Mouse (Mus musculus) regulatory T cell (primary cell): Measurements from ENCODE around the gene Taf5.

Experiments used
- in situ Hi-C: fragments of 300-600 bp; cut with MboI, MseI; formaldehyde crosslinking; loops from one replicate; pipeline ENCODE4 v1.15.1; 2025; ENCODE audit warnings: high pct_unique_total_duplicates

Gene Taf5

DNA sequence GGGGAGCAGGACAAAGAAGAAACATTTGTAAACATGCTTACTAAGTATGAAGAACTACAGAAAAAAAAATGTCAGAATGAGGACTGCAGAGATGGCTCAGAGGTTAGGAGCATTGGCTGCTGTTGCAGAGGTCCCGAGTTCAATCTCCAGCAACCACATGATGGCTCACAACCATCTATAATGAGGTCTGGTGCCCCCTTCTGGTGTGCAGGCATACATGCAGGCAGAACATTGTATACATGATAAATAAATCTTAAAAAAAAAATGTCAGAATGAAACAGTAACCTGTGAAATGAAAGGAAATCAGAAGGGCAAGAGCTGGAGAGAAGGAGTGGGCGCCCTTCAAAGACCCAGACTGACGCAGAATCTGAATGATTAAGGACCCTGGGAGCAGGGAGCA is 1.7 kb upstream of the Taf5 start:
- in situ Hi-C loops: no loop called here

DNA sequence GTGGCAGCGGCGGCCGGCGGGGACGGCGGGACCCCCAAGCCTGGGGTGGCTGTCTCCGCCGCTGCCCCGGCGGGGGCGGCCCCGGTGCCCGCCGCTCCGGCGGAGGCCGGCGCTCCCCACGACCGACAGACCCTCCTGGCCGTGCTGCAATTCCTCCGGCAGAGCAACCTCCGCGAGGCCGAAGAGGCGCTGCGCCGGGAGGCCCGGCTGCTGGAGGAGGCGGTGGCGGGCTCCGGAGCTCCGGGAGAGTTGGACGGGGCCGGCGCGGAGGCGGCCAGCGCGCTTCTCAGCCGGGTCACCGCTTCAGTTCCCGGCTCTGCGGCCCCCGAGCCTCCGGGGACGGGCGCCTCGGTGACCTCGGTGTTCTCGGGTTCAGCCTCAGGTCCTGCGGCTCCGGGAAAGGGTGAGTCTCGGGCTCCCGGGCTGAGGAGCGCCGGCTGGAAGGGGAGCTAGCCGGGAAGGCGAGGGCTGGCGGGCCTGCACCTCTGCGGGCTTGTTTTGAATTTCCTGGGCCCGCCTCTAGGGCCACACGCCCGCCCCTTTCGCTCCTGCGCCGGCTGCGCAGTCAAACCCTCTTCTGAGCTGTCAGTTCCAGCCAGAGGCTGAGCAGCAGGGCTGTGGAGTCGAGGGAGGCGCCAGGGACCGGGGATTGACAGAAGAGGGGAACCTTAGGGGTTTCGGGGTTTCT is 522 bp downstream of the Taf5 start:
- in situ Hi-C loops: no loop called here

DNA sequence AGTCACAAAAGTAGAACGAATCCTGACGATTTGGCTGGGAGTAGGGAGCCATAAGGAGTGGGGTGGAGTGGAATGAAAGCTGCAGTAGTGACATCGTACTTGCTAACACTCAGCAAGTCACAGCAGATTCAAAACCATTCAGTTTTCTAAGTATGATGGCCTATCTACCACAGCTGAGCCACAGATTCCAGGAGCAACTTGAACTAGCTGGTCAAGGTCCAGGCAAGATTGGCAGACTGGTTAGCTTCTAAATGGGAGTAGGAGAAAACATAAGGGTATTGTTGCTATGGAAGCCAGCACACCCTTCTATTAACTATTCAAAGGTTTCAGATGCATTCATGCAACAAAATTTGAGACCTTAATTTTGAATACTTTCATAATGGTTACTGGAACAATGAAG is 20.7 kb downstream of the Taf5 start:
- in situ Hi-C loops: no loop called here

DNA sequence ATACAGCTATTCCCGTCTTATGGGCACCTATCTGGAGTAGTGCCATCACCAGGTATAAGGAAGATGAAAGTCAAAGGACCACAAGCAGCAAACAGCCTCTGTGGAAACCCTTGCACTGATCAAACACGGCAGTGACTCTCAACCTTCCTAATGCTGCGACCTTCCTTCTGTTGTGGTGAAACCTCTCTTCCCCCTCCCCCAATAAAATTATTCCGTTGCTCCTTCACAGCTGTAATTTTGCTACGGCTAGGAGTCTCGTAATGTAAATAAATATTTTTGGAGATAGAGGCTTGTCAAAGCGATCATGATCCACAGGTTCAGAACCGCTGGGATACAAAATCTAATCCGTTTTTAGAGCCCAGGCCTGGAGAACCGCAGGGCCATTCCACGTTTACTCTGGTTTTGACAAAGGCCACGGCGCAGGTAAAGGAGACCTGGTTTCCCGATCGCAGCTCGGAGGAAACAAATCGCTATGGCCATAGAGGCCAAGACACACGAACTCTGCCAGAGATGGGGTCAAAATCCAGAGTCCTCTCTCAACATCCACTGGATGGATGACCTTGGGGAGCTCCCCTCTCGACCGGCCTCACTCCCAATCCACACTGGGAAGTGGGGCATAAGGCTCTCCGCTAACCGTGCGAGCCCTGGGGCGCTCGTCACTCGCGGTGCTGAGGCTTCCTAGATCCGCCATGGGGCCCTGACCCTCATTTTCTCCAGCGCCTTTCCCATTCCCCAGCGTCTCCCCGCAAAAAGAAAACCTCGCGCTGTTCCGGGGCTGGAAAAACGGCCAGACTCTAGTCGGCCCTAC is 22.4 kb downstream of the Taf5 start:
- in situ Hi-C loops: no loop called here

DNA sequence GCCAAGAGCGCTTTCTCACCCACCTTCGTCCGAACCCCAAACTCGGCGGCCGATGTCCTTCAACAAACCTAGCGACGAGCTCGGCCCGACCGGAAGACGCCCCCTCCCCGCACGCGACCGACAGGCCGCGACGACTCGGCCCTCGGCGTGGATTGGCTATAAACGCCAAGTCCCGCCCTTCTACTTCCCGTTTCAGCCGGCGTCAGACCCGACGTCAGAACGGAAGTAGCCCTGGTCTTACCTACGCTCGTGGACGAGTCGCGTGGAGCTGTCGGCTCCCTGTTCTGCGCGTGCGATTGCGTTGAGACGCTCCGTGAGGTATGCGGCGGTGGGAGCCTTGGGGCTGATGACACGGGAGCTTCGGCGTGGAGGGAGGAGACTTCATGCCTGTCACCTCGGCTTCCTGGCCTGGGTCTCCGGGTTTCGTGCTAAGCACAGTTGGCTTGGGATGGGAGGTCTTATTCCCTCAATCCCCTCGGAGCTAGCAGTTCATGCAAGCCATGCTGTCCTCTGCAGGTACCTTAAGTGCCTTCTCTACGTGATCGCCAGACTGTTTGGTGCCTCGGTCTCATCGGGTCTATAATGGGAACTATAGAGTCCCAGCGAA is 23.1 kb downstream of the Taf5 start, which contains the start of the genes Usmg5 and Pdcd11:
Usmg5 (minus strand) TSS at position 98 of the 607 bp plus-strand sequence.
Pdcd11 (plus strand) TSS at position 219 of the 607 bp plus-strand sequence.
- in situ Hi-C loops: no loop called here

DNA sequence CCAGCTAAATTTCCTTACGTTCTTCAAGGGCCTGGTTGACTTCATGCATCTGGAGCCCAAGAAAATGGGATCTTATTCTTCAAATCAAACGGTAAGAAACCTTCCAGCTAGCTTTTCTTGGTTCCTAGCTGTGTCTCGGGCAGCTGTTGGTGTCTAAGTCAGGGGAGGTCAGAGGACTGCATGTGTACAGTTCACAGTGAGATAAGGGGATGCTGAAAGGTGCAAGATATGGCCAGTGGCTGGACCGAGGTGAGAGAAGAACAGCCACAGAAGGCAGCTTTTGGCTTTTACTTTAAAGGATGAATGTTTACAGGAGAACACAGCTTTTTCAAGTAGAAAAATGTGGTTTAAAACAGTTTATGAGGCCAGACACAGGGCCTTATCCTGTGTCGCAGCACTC is 33.5 kb downstream of the Taf5 start:
- in situ Hi-C loops: no loop called here

DNA sequence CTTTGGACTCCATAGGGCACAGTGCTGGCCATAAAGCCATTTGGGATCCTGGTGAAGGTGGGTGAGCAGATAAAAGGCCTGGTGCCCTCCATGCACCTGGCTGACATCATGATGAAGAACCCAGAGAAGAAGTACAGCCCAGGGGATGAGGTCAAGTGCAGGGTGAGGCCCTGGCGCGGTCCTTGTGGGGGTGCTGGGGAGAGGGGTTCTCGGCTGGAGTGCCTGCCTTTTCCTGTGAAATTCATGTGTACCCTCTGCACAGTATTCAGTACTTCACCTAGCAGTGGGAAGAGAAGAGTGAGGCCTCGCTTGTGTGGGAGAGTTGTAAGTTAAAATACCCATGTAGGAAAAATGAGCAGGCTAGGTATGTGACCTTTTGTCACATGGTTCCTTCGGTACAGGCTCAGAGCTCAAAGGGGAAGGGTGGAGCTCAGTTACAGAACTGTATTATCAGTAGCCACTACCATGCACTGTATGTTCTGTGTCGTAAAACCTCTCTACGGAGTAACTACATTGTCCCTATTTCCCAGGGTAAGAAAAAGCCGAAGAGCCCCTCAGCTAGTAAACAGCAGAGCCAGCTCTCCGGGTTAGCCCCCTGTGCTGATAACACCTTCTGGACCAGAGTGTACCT is 37.2 kb downstream of the Taf5 start:
- in situ Hi-C loops: no loop called here

DNA sequence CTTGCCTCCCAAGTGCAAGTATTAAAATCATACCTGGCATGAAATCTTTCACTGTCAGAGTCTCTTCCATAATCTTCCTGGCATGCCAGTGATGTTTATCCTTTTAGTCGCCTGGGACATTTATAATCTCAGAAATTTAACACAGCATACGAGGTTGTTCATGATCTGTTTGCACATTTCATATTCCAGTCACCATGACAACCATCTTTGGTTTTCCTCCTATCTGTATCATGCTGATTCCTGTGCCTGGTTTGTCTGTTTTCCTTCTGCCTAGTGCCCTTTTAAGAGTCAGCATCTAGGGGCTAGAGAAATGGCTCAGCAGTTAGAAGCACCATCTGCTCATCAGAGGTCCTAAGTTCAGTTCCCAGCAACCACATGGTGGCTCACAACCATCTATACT is 51.1 kb downstream of the Taf5 start:
- in situ Hi-C loops: no loop called here

DNA sequence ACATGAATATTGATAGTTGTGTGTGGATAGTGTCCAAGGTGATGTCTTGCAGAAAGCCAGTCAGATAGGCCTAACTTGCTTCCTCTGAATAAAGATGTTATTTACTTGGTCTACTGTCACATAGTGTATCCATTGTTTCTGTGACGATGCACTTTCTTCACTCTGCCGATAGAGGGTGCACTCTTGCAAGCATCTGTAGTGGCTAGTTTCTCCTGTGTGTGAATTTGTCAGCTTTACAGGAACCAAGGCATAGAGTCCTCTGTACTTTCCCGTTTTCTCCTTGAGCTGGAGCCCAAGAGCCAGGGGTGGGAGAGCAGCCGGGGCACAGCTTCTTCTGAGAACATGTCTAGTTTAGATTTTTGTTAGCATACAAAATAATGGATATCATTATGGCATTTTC is 53.5 kb downstream of the Taf5 start:
- in situ Hi-C loops: loop anchor here (5.0 kb wide), 1 partner anchor 46 kb away; no protein-coding TSS in a partner anchor

DNA sequence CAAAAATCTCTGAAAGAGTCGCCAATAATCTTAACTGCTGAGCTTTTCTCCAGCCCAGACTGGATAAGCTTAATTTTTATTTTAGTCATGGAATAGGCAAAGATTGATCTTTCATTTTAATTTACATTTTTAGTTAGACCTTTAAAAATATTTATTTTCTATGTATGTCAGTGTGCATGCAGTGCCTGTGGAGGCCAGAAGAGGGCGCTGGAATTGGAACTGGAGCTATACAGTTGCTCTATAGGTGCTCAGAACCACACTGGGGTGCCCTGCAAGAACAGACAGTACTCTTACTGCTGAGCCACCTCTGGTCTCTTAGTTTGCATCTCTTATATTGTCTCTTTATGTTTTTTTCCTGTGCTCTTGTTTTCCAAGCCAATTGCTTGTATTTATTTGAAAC is 55.3 kb downstream of the Taf5 start:
- in situ Hi-C loops: loop anchor here (5.0 kb wide), 1 partner anchor 44 kb away; no protein-coding TSS in a partner anchor

DNA sequence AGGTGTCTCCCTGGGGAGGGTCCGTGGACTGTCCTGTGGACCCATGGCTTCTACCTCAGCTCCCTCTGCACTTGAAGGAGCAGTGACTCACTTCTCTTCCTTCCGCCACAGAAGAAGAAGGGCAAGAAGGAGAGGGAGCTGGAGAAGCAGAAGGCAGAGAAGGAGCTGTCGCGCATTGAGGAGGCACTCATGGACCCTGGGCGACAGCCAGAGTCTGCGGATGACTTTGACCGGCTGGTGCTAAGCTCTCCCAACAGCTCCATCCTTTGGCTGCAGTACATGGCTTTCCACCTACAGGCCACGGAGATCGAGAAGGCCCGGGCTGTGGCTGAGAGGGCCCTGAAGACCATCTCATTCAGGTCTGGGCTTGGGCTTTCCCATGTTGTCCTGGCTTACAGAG is 60.6 kb downstream of the Taf5 start:
- in situ Hi-C loops: no loop called here

DNA sequence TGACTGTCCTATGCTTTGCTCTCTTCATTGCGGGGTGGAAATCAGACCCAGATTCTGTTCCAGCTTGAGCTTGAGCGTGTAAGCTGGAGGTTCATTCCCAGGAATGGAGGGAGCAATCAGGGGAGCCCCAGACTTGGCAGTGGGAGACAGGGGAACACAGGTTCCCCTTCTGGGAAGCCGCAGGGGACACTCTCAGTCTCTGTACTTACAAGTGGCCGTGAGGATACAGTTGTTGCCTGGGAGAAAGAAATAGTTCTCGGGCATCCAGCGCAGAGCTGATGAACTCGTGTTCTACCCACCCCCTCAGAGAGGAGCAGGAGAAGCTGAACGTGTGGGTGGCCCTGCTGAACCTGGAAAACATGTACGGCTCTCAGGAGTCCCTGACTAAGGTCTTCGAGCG is 61.3 kb downstream of the Taf5 start:
- in situ Hi-C loops: no loop called here

DNA sequence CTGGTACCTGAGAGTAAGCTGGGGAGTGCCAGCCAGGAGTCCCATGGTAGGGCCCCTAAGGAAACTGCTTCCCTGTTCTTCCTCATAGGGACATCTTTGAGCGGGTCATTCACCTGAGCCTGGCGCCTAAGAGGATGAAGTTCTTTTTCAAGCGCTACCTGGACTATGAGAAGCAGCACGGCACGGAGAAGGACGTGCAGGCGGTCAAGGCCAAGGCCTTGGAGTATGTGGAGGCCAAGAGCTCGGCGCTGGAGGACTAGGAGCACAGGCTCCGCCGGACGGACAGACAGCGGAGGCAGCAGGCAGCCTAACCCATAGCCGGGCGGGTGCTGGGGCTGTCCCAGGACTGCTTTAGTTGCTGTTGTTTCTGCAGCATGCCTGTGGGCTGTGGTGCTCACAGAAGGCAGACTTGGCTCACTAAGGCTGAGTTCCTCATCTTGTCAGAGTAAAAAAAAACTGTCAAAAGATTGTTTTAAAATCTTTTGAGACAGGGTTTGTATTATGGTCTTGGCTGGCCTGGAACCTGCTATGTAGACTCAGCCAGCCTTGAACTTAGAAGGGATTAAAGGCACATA is 63.1 kb downstream of the Taf5 start:
- in situ Hi-C loops: no loop called here
